Mouse (Mus musculus) cerebellum, postnatal 36 days (tissue): ENCODE results near the gene Dbil5.
A peak's percentile ranks its signal among the peaks of the same experiment; 100 is the strongest.
"Not testable (repeated sequence)": the region's sequence is repeated elsewhere in the genome, so short reads cannot be mapped to it uniquely, and the experiment has no call there.

ENCODE experiments used
- DNase-seq, 2 experiments: peaks; one replicate each; pipeline ENCODE4 v3.0.0; 2021 to 2022; ENCODE audit warnings: mixed read lengths in 2 of 2

Dbil5 gene

DNA sequence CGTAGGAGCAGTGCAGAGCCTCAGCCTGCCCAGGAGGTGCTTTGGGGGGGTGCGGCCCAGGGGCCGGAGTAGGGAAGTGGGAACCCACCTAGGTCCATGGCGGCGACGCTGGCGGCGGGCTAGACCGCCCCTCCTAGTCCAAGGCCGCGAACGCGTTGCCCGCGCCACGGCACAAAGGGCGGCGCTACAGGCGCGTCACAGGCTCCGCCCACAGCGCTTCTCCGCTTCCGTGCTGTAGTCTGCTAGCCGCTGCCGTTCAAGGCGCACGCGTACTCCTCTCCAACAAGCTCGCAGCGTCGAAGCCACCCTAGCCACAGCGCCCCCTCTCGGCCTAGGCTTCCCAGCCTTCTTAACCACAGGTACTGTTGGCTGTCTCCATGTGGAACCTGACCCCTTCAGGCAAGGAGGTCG, at the start of gene Dbil5, which contains the start of gene Gemin4:
Gene Dbil5, plus strand, starts transcription at position 219 of the 411 bp plus-strand sequence.
Gene Gemin4, minus strand, starts transcription at position 275 of the 411 bp plus-strand sequence.
- DNase-seq: peak; percentile 95 to 98

- peak; percentile 52 to 56 for DNase-seq
These were observed 48.4 kb upstream of the Dbil5 start for GRCm38 (mm10) chr11:76168976-76169375.

- peak; percentile 48 to 58 for DNase-seq
These were observed 47.2 kb upstream of the Dbil5 start for GRCm38 (mm10) chr11:76170207-76170606.

- DNase-seq: peak in 1 of 2 experiments; percentile 24
These were observed 38.5 kb upstream of the Dbil5 start for GRCm38 (mm10) chr11:76178726-76179494.

GRCm38 (mm10) chr11:76179495-76180145, 37.8 kb upstream of the Dbil5 start, which contains the start of the genes Vps53 and Fam57a:
Gene Vps53, minus strand, starts transcription at chr11:76179647.
Gene Fam57a, plus strand, starts transcription at chr11:76179671.
- peak; percentile 91 to 93 for DNase-seq

- DNase-seq: no peak
These were observed 37.3 kb upstream of the Dbil5 start for GRCm38 (mm10) chr11:76180146-76180540.

GRCm38 (mm10) chr11:76183745-76184144, 33.7 kb upstream of the Dbil5 start:
- DNase-seq: no peak

- DNase-seq: no peak
These were observed 30.5 kb upstream of the Dbil5 start for GRCm38 (mm10) chr11:76186908-76187307.

GRCm38 (mm10) chr11:76196275-76196976, 21.0 kb upstream of the Dbil5 start:
- no peak for DNase-seq

DNA sequence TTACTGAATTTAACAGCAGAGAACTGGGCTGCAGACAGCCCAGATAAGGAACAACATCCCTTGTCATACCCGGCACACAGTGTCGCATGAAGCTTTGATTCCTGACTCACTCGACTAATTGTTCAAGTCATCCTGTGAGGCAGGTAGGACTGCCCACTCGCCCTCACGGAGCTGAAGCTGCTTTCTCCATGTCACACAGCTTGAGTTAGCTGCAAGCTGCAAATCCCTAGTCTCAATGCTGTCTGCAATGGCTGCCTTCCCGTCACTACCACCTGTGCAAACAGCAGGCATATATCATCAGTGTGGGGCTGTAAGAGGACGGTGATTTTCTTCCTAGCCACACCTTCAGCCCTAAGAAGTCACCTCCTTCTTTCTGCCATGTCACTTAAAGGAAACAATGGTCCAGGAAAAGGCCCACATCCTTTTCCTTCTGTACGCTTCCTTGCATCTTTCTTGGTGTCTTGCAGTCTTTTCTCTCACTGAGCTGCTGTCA, 20.4 kb upstream of the Dbil5 start:
- DNase-seq: no peak

GRCm38 (mm10) chr11:76201761-76202674, 15.4 kb upstream of the Dbil5 start:
- peak; percentile 87 to 93 for DNase-seq

DNA sequence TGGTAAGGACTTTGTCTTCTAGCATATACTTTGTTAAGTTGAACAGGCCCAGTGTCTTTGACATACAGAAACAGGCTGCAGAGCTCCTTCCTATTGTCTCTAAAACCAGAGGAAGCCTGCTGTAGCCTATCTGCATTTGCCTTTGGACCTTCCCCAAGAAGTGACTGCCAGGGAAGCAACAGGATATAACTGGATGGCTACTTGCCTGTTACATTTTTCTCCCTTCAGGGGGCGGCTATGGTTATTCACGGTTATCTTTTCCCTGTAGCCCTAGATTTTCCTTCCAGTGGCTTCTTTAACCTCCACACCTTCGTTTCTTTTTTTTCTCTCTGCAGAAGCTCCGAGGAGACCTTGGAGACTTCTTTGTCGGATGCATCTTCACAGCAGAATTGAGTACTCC, 10.6 kb upstream of the Dbil5 start:
- DNase-seq: no peak

DNA sequence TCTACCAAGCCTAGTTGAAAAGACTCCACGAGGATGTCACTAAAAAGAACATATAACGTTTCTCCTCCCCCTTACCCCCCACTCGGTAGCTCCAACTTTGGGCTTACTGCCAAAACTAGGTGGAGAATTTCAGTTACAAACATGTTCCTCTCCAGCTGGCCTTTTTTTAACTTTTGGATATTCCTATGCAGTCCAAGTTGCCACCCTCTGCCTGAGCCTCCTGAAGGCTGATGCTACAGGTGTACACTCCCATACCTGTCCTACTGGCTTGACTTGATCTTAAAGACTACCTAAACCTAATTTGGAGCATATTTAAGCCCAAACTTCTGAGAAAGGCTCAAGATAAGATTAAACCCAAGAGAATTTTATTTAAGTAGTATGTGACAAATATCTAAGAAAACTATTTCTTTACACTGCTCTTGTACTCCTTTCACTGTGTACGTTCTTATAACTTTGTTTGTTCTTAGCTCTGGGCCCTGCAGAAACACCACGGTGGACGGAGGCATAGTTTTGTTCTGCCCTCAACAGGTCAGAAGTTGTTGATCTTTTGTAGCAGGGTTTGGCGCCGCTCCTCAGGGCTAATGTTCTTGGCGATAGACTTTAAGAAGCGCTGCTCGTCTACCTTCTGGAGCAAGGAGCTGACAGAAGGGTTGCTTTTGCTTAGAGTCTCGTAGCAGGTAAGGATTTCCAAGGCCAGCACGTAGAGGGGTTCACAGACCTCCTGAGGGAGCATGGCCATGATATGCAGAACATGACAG, 7.0 kb upstream of the Dbil5 start:
- no peak for DNase-seq

DNA sequence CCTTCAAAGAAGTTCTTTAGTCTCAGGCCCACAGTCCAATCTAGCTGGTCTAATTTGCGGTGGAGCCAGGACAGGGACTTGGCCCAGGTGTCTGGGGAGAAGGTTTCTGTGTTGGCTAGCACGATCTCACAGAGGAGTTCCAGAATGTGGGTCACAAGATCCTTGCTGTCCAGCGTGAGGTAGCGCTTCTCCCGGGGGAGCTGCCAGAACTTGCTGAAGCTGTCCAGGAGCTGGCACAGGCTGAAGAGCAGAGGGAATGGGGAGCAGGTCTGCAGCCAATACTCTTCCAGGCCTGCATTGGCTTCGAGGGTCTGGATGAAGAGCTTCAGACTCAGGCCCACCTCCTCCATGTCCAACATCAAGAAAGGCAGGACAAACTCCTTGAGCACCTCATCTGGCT, 5.8 kb upstream of the Dbil5 start:
- not testable (repeated sequence) for DNase-seq

- no peak for DNase-seq
These were observed 3.6 kb upstream of the Dbil5 start for GRCm38 (mm10) chr11:76213841-76214240.

DNA sequence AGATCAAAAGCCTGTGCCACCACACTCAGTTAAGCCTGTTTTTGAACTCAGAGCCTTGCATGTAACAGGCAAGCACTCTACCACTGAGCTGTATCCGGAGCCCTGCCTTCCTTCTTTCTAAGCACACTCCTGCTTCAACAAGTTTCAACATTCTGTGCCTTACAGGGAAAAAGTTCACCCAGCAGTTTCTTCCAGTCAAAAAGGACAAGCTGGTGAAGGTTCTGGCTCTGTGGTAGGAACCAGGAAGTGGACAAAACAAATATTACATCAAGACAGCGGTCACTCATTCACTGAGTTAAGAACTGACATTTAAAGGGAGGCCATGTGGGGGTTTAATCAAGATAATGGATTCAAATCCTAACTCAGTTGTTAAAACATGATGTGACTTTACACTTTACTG, 2.4 kb upstream of the Dbil5 start:
- no peak for DNase-seq

GRCm38 (mm10) chr11:76216049-76216540, 1.3 kb upstream of the Dbil5 start:
- no peak for DNase-seq

DNA sequence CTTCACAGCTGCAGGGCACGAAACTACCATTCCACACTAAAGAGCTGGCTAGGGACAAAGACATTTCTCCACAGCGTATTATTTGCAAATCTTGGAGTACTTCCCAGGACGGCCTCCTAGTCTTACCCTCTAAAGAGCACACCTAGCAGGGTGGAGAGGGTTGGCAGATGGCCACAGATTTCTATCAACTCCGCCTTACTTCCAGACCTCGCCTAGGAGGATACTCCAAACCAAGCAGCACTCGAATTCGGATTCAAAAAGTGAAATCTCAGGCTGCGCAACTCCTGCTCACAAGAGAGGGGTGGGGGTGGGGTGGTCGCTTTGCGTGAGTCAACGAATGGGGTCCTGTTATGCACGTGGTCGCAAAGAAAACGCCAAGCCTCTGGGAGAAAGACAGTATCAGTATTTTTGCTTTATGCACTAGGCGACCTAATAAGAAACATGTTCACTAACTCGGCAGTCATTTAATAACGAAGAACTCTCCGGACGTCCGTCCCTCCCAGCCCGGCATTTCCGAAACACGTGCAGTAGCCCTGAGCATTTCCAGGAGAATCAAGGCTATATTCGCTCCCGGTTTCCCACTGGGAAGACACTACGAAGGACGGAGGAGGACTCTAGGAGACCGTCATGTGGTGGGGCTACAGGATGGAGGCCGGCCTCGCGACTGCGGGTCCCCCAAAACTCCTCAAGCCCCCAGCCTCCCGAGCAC, 573 bp upstream of the Dbil5 start:
- peak in 1 of 2 experiments; percentile 40 for DNase-seq

DNA sequence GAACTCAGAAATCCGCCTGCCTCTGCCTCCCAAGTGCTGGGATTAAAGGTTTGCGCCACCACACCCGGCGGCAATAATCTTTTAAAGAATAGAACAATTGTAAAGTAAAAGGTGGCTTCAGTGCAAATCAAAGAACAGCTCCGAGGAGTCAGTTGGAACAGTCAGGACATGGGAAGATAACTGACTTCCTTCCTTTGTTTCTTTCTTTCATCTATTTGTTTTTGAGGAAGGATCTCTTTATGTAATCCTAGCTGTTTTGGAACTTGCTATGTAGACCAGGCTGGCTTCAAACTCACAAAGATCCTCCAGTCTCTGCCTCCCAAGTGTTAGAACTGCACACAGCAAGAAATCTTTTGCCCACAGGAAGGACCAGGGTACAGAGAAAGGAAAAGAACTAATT, 7.2 kb downstream of the Dbil5 start:
- DNase-seq: no peak

- DNase-seq: no peak
These were observed 7.6 kb downstream of the Dbil5 start for GRCm38 (mm10) chr11:76225051-76225450.
